Mouse (Mus musculus) ovary, adult 10 weeks (tissue): ENCODE data around the gene Defb43. TPM values are rescaled to one million over a fixed set of nuclear protein-coding genes. Genes with fewer than 3 reads are reported as not detected.

Experiments
- polyA plus RNA-seq: library from polyadenylated mRNA; stranded (reverse); fragments of 350-450 nt; fragmentation: Illumina TruSeq; extraction: RNeasy Lipid Tissue Mini Kit (QIAGEN cat#74804); gene quantifications from one replicate; pipeline ENCODE4 v1.2.3, GENCODE M21; 2014

The Defb43 gene
- polyA plus RNA-seq = not detected

GRCm38 (mm10) chr14:63011471-63011870 lies at the start of gene Defb43:
TSS of gene Defb43 (plus strand) at chr14:63011771.

GRCm38 (mm10) chr14:62984410-62984809 lies 27.2 kb upstream of the Defb43 start, which contains the start of gene Defb48:
TSS of gene Defb48 (minus strand) at chr14:62984510.

GRCm38 (mm10) chr14:62997777-62998176 lies 13.8 kb upstream of the Defb43 start, which contains the start of gene Defb47:
TSS of gene Defb47 (plus strand) at chr14:62998077.

GRCm38 (mm10) chr14:63046691-63047090 lies 35.1 kb downstream of the Defb43 start, which contains the start of gene Defb42:
TSS of gene Defb42 (plus strand) at chr14:63046991.

GRCm38 (mm10) chr14:63049910-63050370 lies 38.4 kb downstream of the Defb43 start, which contains the start of gene Defb30:
TSS of gene Defb30 (minus strand) at chr14:63049960.

Other genes starting within 250 kb of the Defb43 start
- 29.4 TPM for gene Wdfy2, start 174.1 kb upstream of the Defb43 start, polyA plus RNA-seq
- gene Defb48, start 27.3 kb upstream of the Defb43 start, polyA plus RNA-seq = not detected
- gene Defb47, start 13.7 kb upstream of the Defb43 start, polyA plus RNA-seq = not detected
- not detected for gene Defb42, start 35.2 kb downstream of the Defb43 start, polyA plus RNA-seq
- gene Defb30, start 38.2 kb downstream of the Defb43 start, polyA plus RNA-seq = not detected